13 mouse cellular contexts compared by ENCODE assay signal in genomic region chr12:29049801-29050200, GRCm38 (mm10).
DNase-seq lines count a peak whose midpoint lies in the region; ATAC-seq lines count a peak whose summit lies in the region.
"Had no signal": no experiment of that assay in that cellular context is flagged by ENCODE, and none has a peak within 500 bp of the region (broad histone marks: within the 10 kb centered on the region; RNA-seq: fewer than 3 reads in every experiment).

No protein-coding gene starts in this region.

- H3K27me3 ChIP-seq in heart, embryonic 11.5 days (ENCODE audit: control insufficient read depth, insufficient read depth, low read length) = no peaks in the 10 kb centered on the region
- no peaks in the 10 kb centered on the region for H3K27me3 ChIP-seq in embryonic facial prominence, embryonic 12.5 days
- H3K27me3 ChIP-seq in hindbrain, embryonic 12.5 days = no peaks in the 10 kb centered on the region; the same call in 1 of the 2 replicates
- no peaks in the 10 kb centered on the region for H3K27me3 ChIP-seq in neural tube, embryonic 13.5 days
- H3K27me3 ChIP-seq: heart, embryonic 15.5 days; limb, embryonic 15.5 days; Patski had no signal

- DNase-seq in heart, adult 18-20 months = no peak
- no peak for DNase-seq in frontal cortex, adult 2 months (ENCODE audit: extremely low spot score in 1 of 2, low spot score in 1 of 2)
- DNase-seq in kidney, postnatal 25 days = no peak
- DNase-seq: gastrocnemius, adult 2 months; lung, postnatal 14 days; thymus, postnatal 4 days had no signal

- H3K4me2 ChIP-seq in heart, embryonic 11.5 days = no peak overlapping the region
- H3K4me2 ChIP-seq in embryonic facial prominence, embryonic 12.5 days (replicated peaks) = no peak overlapping the region
- no peak overlapping the region for H3K4me2 ChIP-seq in hindbrain, embryonic 12.5 days (replicated peaks)
- no peak overlapping the region for H3K4me2 ChIP-seq in neural tube, embryonic 13.5 days
- H3K4me2 ChIP-seq: heart, embryonic 15.5 days; limb, embryonic 15.5 days had no signal

- H3K9me3 ChIP-seq in heart, embryonic 11.5 days (replicated peaks; ENCODE audit: control insufficient read depth, low read length) = no peaks in the 10 kb centered on the region
- no peaks in the 10 kb centered on the region for H3K9me3 ChIP-seq in embryonic facial prominence, embryonic 12.5 days
- no peaks in the 10 kb centered on the region for H3K9me3 ChIP-seq in hindbrain, embryonic 12.5 days (replicated peaks)
- H3K9me3 ChIP-seq in neural tube, embryonic 13.5 days = no peaks in the 10 kb centered on the region
- H3K9me3 ChIP-seq: heart, embryonic 15.5 days; limb, embryonic 15.5 days had no signal

- H3K36me3 ChIP-seq in heart, embryonic 11.5 days (ENCODE audit: control insufficient read depth, insufficient read depth, low read length) = no peaks in the 10 kb centered on the region
- no peaks in the 10 kb centered on the region for H3K36me3 ChIP-seq in embryonic facial prominence, embryonic 12.5 days
- no peaks in the 10 kb centered on the region for H3K36me3 ChIP-seq in hindbrain, embryonic 12.5 days
- no peaks in the 10 kb centered on the region for H3K36me3 ChIP-seq in neural tube, embryonic 13.5 days
- H3K36me3 ChIP-seq: heart, embryonic 15.5 days; limb, embryonic 15.5 days had no signal

- H3K27ac ChIP-seq in heart, embryonic 11.5 days (ENCODE audit: low read depth, low read length) = peak overlapping the region; percentile 58; the same call in 1 of the 2 replicates
- peak overlapping the region; percentile 82 for H3K27ac ChIP-seq in embryonic facial prominence, embryonic 12.5 days
- H3K27ac ChIP-seq in hindbrain, embryonic 12.5 days = peak overlapping the region; percentile 68
- H3K27ac ChIP-seq in neural tube, embryonic 13.5 days (replicated peaks) = peak overlapping the region; percentile 87
- H3K27ac ChIP-seq: gastrocnemius, adult 2 months; heart, embryonic 15.5 days; limb, embryonic 15.5 days had no signal

- no peak for ATAC-seq in heart, embryonic 11.5 days (replicated peaks; ENCODE audit: insufficient number of reproducible peaks, low FRiP score, low TSS enrichment)
- no peak for ATAC-seq in embryonic facial prominence, embryonic 12.5 days (ENCODE audit: insufficient number of reproducible peaks, insufficient read depth, low FRiP score, low TSS enrichment)
- no peak for ATAC-seq in hindbrain, embryonic 12.5 days (ENCODE audit: low FRiP score)
- ATAC-seq in neural tube, embryonic 13.5 days (ENCODE audit: low read depth) = no peak
- ATAC-seq: Patski had no signal

- peaks cover 18% of the 10 kb centered on the region for H3K4me1 ChIP-seq in heart, embryonic 11.5 days (ENCODE audit: control insufficient read depth, insufficient read depth, low read length)
- peaks cover 14% of the 10 kb centered on the region for H3K4me1 ChIP-seq in embryonic facial prominence, embryonic 12.5 days
- H3K4me1 ChIP-seq in hindbrain, embryonic 12.5 days = peaks cover 35% of the 10 kb centered on the region
- peaks cover 42% of the 10 kb centered on the region for H3K4me1 ChIP-seq in neural tube, embryonic 13.5 days (replicated peaks)

- H3K9ac ChIP-seq in heart, embryonic 11.5 days (ENCODE audit: low read depth, low read length) = no peak overlapping the region
- no peak overlapping the region for H3K9ac ChIP-seq in embryonic facial prominence, embryonic 12.5 days
- no peak overlapping the region for H3K9ac ChIP-seq in hindbrain, embryonic 12.5 days
- no peak overlapping the region for H3K9ac ChIP-seq in neural tube, embryonic 13.5 days
- H3K9ac ChIP-seq: heart, embryonic 15.5 days; limb, embryonic 15.5 days had no signal

- no peak overlapping the region for H3K4me3 ChIP-seq in heart, embryonic 11.5 days (ENCODE audit: low read depth, low read length)
- no peak overlapping the region for H3K4me3 ChIP-seq in embryonic facial prominence, embryonic 12.5 days
- no peak overlapping the region for H3K4me3 ChIP-seq in hindbrain, embryonic 12.5 days
- no peak overlapping the region for H3K4me3 ChIP-seq in neural tube, embryonic 13.5 days
- H3K4me3 ChIP-seq: gastrocnemius, adult 2 months; heart, embryonic 15.5 days; limb, embryonic 15.5 days had no signal
